Mouse (Mus musculus) heart, adult 11 months (tissue): Measurements from ENCODE around the gene Lrmda.

Source experiments
- DNase-seq: peaks from one replicate; pipeline ENCODE4 v3.0.0; 2022

Lrmda gene

GRCm38 (mm10) chr14:22425018-22425534 lies 405.6 kb downstream of the Lrmda start:
- DNase-seq: no peak

- DNase-seq: no peak
Observed at GRCm38 (mm10) chr14:22435441-22435840, 415.9 kb downstream of the Lrmda start.

- DNase-seq: no peak
Observed at GRCm38 (mm10) chr14:22435860-22436377, 416.4 kb downstream of the Lrmda start.

GRCm38 (mm10) chr14:22440341-22440999 lies 421.0 kb downstream of the Lrmda start:
- no peak for DNase-seq

DNA sequence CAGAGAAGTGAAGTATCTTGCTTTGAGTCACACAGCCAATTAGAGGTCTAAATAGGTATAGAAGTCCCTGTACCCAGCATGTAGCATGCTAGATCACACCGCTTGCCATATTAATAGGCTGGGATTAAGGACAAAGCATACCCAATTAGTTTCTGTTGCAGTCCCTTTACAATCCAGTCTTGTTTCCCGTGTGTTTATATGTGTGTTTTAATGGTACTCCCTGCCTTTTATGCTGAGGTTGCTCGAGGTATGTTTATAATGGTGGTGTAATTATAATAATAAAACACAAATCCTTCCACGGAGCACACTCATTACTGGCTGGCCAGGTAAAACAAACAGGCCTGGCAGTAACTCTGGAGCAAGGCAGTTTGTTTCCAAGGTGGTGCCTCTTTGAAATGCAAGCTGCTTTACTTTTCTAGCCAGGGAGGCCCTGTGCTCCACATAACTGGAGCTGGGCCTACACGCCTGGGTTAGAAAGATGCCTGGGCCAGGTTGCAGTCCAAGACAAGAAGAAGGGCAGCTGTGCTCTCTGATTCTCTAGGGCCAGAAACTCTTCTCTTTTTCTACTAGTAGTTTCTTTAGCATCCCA lies 422.4 kb downstream of the Lrmda start:
- no peak for DNase-seq

DNA sequence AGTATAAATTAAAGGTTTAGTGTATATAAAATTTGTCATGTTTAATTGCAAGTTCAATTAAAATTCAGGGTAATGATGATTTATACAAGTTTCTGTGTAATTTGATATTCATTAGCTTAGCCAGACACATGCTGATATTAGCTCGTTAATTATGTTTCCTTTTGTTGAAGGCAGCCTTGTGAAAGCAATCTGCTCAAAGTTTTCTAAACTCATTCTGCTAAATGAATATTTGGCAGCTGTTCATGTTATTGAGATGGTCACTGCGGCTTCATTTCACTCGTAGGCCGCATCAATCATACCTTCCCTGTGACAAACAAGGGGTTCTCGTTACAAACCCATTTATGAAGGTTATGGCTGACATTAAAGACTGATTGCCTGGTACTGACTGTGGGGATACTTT lies 423.2 kb downstream of the Lrmda start:
- DNase-seq: no peak

- DNase-seq: no peak
Observed at GRCm38 (mm10) chr14:22444541-22444940, 425.0 kb downstream of the Lrmda start.

DNA sequence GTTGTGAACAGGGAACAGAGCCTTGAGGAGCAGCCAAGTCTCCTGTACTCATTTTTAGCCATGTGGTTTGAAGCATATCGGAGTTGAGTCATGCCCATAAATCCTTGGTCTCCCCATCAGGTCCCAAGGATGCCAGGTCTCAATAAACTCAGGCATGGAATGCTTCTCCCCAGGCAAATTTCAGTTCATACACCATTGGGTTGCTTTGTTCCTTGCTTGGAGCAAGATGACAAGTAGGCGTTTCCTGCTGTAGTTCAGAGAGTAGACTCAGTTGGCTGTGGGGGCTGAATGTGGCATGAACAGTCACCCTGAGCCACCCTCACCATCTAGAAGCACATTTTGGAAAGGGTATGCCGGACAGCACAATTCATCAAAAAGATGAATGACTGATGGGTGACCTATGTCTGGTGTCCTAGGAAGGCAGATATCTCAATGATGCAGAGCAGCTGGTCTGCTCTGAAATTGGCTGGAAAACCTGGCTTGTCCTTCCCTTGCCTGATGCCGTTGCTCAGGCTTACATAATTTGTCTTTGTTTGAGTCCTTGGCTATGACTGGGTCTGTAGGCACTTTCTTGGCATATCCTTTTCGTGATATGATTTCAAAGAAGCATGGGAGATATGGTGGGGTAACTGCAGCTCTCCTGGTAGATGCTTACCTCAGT lies 425.8 kb downstream of the Lrmda start:
- peak; percentile 93 for DNase-seq

DNA sequence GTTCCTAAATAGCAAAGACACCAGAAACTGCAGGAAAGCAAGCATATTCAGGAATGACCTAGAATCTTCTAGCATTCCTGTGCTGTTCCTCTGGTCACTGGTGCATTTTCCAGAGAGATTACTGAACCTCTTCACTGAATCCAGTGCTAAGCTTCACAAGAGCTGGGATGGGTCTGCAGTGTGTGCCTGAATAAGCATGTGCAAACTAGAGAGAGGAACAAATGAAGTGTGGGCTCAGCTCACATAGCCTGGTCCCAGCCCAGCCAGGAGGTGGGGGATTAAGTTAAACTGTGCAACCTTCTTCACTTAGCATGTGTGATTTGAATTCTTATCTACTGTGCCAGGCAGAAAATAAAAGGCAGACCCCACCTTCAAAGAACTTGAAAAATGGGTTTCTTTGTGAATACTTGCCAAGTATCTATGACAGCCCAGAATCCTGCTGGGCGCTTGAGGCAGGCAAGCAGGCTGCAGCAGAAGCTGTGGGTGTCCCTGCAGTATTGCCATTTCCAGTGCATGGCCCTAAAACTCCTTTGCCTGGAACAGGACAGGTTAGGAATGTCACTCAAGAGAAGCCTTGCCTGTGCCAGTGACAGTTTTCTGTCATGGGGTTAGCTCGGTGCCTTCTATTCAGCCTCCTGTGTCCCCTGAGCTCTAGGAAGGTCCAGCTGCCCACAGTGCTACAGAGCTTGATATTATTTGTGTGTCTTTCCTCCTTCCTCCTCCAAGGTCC lies 426.5 kb downstream of the Lrmda start:
- DNase-seq: peak; percentile 72

DNA sequence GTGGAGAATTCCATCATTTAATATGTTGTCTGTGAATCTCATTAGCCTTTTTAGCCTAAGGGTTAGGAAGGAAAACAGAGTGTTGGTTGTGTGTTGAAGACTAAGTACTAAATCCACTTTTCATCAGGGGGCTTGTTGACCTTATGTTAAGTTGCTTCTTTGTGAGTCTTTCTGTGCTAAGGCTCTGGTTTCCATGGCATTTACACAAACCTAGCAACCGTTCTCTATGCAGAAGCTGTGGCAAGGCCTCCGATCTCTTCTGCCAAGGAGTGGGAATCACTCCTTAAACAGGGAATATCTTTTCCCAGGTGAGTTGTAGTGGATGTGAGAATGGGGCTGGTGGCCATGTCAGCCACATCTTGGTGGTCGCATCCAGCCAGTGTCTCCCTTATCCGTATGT lies 432.1 kb downstream of the Lrmda start:
- no peak for DNase-seq

- DNase-seq: peak; percentile 64
Observed at GRCm38 (mm10) chr14:22464314-22464713, 444.8 kb downstream of the Lrmda start.

- peak; percentile 70 for DNase-seq
Observed at GRCm38 (mm10) chr14:22471041-22471440, 451.5 kb downstream of the Lrmda start.

- peak; percentile 36 for DNase-seq
Observed at GRCm38 (mm10) chr14:22473451-22473850, 453.9 kb downstream of the Lrmda start.

DNA sequence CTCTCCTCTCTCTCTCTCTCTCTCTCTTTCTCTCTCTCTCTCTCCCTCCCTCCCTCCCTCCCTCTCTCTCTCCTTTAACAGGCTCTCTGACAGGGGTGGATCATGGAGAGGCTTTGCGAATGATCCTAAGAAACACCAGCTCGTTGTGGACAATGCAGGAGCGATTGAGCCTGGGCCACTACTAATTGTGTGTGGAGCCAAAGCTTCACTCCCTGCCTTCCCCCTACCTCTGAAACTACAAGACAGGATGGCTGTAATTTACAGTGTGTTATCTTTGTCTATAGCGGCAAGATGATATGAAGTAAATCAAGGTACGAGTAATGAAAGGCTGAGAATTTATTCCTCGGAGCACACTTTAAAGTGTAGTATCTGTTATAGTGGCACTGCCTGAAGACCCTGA lies 454.5 kb downstream of the Lrmda start:
- DNase-seq: no peak

DNA sequence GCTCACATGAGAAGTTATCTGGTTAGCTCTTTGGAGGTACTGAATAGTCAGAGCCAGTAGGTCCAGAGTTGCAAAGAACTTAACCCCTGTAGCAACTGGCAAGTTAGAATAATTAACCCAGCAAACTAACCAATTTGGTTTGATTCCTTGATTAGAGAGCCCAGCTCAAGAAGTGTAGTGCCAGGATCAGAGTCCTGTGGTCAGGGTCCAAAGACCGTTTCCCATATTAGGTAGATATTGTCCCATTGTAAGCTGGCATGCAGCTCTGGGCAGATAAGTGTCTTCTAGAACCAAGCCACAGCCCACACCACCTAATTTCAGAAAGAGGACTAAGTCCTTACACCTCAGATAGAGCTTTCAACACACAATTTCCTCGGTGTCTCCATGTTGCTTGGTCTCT lies 473.8 kb downstream of the Lrmda start:
- peak; percentile 60 for DNase-seq

DNA sequence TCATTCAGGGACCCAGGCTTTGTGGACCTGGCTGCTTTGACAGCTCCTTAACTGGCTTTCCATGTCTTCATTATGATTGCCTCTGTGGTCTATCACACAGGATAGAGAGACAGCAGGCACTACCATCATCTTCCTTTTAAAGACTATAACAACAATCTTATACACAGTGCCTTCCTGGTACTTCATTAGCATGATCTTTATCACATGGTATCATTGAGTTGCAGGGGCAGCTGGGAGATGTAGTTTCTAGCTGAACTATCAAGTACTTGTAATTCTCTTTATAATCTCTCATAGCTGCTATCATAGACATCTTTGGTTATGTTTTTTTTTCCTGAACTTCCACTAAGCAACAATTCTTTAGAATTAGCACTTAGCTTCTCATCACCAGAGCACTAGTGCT lies 474.8 kb downstream of the Lrmda start:
- DNase-seq: no peak

DNA sequence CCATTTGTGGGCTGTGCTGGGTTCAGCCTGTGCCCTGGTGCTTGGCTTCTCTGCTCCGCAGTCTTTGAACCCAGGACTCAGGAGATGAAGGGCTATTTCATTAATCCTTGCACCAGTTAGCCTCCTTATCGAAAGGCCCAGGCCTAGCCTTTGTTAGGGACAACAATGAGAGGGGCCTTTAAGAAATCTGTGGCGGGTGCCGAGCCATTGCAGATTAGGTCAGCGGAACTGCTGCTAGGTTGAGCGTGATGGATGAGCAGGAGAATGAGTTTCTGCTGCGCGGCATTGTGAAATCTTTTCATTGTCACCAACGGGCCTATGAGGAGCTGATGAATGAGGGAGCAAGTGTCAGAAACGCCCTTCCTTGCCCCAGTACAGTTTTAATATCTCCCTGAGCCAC lies 475.4 kb downstream of the Lrmda start:
- DNase-seq: peak; percentile 59

GRCm38 (mm10) chr14:22495286-22495685 lies 475.8 kb downstream of the Lrmda start:
- DNase-seq: peak; percentile 48

DNA sequence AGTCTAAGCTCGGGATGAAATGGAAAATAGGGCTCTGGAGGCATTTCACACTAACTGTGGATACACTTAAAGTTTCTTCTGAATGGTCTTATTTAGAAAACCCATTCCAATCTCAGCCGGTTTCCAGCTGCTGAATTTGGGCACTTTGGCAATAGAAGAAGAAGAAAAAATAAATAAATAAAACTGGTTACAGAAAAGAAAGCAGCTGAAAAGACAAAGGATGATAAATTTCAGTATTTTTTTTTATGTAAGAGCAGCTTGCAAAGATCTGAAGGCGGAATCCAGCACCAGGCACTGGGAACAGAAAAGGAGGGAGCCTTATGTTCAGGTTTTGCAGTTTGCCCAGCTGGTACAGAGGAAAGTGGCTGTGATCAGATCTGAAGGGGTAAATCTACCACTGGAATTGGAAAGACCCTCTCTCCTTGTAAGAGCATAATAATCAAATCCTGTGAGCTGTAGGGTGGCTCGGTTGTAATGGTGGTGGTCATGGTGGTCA lies 478.2 kb downstream of the Lrmda start:
- peak; percentile 3 for DNase-seq

DNA sequence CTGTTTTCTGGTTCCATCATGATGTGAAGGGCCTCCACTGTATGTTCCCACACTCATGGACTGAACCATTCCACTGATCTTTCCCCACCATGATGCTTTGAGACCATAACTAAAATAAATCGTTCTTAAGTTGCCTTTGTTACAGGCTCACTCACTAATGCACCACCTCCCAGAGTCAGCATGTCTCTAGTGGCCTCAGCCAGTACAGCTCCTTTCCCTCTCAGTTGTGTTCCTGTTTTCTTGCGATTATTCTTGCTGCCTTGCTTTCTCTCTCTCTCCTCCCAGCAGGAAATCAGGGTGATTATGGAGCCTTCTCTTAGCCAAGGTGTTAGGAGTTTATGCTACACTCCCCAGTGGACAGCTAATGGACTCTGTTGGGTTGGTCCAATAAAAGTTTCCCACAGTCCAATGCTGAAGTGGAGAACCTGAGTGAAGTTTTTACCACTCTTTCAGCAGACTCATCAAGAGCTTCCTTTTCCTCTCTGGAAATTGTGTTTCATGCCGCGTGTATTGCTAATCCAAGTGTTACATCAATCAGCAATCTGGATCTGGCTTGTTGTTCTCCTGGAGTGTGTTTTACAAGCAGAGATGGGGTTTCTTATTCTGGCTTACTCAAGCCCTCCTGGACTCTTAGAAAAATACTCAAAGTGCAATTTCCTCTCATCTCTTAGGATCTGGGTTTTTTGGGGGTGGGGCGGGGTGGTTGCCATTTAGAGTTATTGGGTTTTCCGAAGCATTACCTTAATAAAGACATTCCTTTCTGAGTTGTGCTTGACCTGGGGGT lies 490.4 kb downstream of the Lrmda start:
- DNase-seq: peak; percentile 53

GRCm38 (mm10) chr14:22510531-22510785 lies 490.9 kb downstream of the Lrmda start:
- no peak for DNase-seq

GRCm38 (mm10) chr14:22514362-22515084 lies 495.0 kb downstream of the Lrmda start:
- peak; percentile 57 for DNase-seq
